Mouse (Mus musculus): ENCODE data around the gene Vat1l. TPM values are rescaled to one million over a fixed set of nuclear protein-coding genes. Genes with fewer than 3 reads are reported as not detected.

Vat1l gene
- polyA plus RNA-seq, 1 experiment from 2014 or later = 2.5 TPM

DNA sequence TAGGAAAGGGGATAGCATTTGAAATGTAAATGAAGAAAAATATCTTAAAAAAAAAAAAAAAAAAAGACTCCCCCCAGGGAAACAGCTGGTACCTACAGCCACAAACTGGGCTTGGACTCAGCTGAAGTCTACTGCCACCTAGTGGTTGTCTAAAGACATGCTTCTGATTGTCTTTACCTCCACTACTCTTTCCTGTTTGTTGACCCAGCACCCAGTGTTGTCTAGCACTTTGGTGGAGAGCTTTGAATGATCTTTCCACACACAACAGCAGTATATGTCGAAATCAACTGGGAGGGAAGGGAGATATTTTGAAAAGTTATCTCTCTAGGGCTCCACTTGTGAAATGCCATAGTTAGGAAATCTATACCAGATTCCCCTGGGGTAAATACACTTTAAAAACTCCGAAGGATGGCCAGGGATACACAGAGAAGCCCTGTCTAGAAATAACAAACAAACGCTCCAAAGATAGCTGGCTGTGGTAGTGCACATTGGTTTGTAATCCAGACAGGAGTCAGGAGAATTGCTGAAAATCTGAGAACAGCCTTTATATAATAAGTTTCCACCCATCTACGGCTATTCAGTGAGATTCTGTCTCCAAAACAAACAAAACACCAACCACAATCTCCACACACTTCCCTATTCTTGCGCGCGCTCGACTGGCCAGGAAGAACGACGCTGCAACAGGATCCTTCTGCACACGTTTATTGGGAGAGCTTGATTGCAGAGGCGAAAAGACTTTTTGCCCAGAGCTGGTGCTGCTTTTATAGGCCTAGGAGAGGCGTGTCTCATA is 185.2 kb downstream of the Vat1l start:
- Histone ChIP-seq H3K27me3 (replicated peaks; ENCODE audit: control insufficient read depth, insufficient read depth, low read length) (no peaks in the 10 kb centered on the region), H3K9me3 (ENCODE audit: control insufficient read depth, low read length) (no peaks in the 10 kb centered on the region), H3K9ac (ENCODE audit: low read length) (no peak overlapping the region), H3K36me3 (ENCODE audit: control insufficient read depth, insufficient read depth, low read length) (no peaks in the 10 kb centered on the region), H3K27ac (ENCODE audit: low read depth) (no peak overlapping the region), H3K4me2 (ENCODE audit: low read length) (no peak overlapping the region), H3K4me1 (replicated peaks; ENCODE audit: control insufficient read depth, insufficient read depth, low read length) (no peaks in the 10 kb centered on the region), H3K4me3 (ENCODE audit: low read depth, low read length) (no peak overlapping the region)
- 89% methylated on average over 11 of the region's 13 CpGs for WGBS
- ATAC-seq (replicated peaks; ENCODE audit: low FRiP score, low TSS enrichment, low read depth) = no peak
- no peak for DNase-seq (ENCODE audit: low spot score)

DNA sequence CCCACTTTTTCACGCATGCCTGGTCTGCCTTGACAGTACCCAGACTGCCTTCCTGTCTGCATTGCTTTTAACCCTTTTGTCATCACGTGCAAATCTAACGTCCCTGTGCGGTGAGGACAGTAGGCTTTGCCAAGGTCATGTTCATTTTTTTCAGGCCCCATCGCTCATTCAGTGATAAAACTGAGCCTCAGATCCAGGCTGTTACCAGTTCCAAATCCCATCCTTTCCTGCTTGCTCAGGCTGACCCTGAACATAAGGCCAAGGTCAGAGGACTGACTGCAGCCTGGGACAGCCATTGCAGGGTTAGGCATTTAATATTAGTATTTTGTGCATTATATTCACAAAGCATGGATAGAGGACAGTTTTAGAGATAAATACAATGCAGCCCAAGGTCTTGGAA is 192.9 kb downstream of the Vat1l start:
- H3K4me3 ChIP-seq (ENCODE audit: low read depth, low read length) = no peak overlapping the region
- no peaks in the 10 kb centered on the region for H3K27me3 ChIP-seq (replicated peaks; ENCODE audit: control insufficient read depth, insufficient read depth, low read length)
- H3K27ac ChIP-seq (ENCODE audit: low read depth) = no peak overlapping the region
- no peak overlapping the region for H3K4me2 ChIP-seq (ENCODE audit: low read length)
- H3K9ac ChIP-seq (ENCODE audit: low read length) = no peak overlapping the region
- no peak for DNase-seq (ENCODE audit: low spot score)
- no peaks in the 10 kb centered on the region for H3K4me1 ChIP-seq (replicated peaks; ENCODE audit: control insufficient read depth, insufficient read depth, low read length)
- no peaks in the 10 kb centered on the region for H3K36me3 ChIP-seq (ENCODE audit: control insufficient read depth, insufficient read depth, low read length)
- ATAC-seq (replicated peaks; ENCODE audit: low FRiP score, low TSS enrichment, low read depth) = no peak
- no peaks in the 10 kb centered on the region for H3K9me3 ChIP-seq (ENCODE audit: control insufficient read depth, low read length)
- WGBS = 78% methylated on average over 5 of the region's 5 CpGs

GRCm38 (mm10) chr8:114399273-114399672 is 193.9 kb downstream of the Vat1l start:
- WGBS = 96% methylated on average over 5 of the region's 5 CpGs
- Histone ChIP-seq H3K27ac (ENCODE audit: low read depth) (no peak overlapping the region), H3K27me3 (replicated peaks; ENCODE audit: control insufficient read depth, insufficient read depth, low read length) (no peaks in the 10 kb centered on the region), H3K4me2 (ENCODE audit: low read length) (no peak overlapping the region), H3K9ac (ENCODE audit: low read length) (no peak overlapping the region), H3K9me3 (ENCODE audit: control insufficient read depth, low read length) (no peaks in the 10 kb centered on the region), H3K4me1 (replicated peaks; ENCODE audit: control insufficient read depth, insufficient read depth, low read length) (no peaks in the 10 kb centered on the region), H3K36me3 (ENCODE audit: control insufficient read depth, insufficient read depth, low read length) (no peaks in the 10 kb centered on the region), H3K4me3 (ENCODE audit: low read depth, low read length) (no peak overlapping the region)
- ATAC-seq (replicated peaks; ENCODE audit: low FRiP score, low TSS enrichment, low read depth) (no peak), DNase-seq (ENCODE audit: low spot score) (no peak)

GRCm38 (mm10) chr8:114401679-114402078 is 196.3 kb downstream of the Vat1l start:
- ATAC-seq (replicated peaks; ENCODE audit: low FRiP score, low TSS enrichment, low read depth) (no peak), DNase-seq (ENCODE audit: low spot score) (no peak)
- Histone ChIP-seq H3K4me2 (ENCODE audit: low read length) (no peak overlapping the region), H3K27me3 (replicated peaks; ENCODE audit: control insufficient read depth, insufficient read depth, low read length) (no peaks in the 10 kb centered on the region), H3K9me3 (ENCODE audit: control insufficient read depth, low read length) (no peaks in the 10 kb centered on the region), H3K36me3 (ENCODE audit: control insufficient read depth, insufficient read depth, low read length) (no peaks in the 10 kb centered on the region), H3K9ac (ENCODE audit: low read length) (no peak overlapping the region), H3K4me3 (ENCODE audit: low read depth, low read length) (no peak overlapping the region), H3K4me1 (replicated peaks; ENCODE audit: control insufficient read depth, insufficient read depth, low read length) (no peaks in the 10 kb centered on the region), H3K27ac (ENCODE audit: low read depth) (no peak overlapping the region)
- 75% methylated on average over 7 of the region's 7 CpGs for WGBS

DNA sequence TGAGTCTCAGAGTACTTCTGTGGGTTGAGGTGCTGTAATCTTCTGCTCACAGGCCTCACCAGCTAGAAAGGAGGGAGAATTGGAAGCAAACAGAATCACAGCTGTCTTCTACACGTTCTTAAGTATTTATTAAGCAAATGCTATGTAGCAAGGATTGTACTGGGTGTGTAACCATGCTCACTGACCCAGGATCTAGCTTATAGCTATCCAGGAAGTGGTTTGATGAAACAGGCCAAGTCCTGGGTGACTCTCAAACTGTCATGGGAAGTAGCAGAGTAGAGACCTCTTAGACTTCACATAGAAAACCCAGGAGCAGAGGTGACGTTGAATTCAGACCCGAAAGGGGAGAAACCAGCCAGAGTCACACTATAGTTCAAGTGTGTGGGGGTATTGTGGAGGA is 206.0 kb downstream of the Vat1l start:
- no peak overlapping the region for H3K9ac ChIP-seq (ENCODE audit: low read length)
- H3K4me1 ChIP-seq (replicated peaks; ENCODE audit: control insufficient read depth, insufficient read depth, low read length) = no peaks in the 10 kb centered on the region
- DNase-seq (ENCODE audit: low spot score) (no peak), ATAC-seq (replicated peaks; ENCODE audit: low FRiP score, low TSS enrichment, low read depth) (no peak)
- no peak overlapping the region for H3K4me2 ChIP-seq (ENCODE audit: low read length)
- H3K27me3 ChIP-seq (replicated peaks; ENCODE audit: control insufficient read depth, insufficient read depth, low read length) = no peaks in the 10 kb centered on the region
- no peaks in the 10 kb centered on the region for H3K9me3 ChIP-seq (ENCODE audit: control insufficient read depth, low read length)
- H3K27ac ChIP-seq (ENCODE audit: low read depth) = no peak overlapping the region
- no peak overlapping the region for H3K4me3 ChIP-seq (ENCODE audit: low read depth, low read length)
- 68% methylated on average over 3 of the region's 3 CpGs for WGBS
- H3K36me3 ChIP-seq (ENCODE audit: control insufficient read depth, insufficient read depth, low read length) = no peaks in the 10 kb centered on the region

DNA sequence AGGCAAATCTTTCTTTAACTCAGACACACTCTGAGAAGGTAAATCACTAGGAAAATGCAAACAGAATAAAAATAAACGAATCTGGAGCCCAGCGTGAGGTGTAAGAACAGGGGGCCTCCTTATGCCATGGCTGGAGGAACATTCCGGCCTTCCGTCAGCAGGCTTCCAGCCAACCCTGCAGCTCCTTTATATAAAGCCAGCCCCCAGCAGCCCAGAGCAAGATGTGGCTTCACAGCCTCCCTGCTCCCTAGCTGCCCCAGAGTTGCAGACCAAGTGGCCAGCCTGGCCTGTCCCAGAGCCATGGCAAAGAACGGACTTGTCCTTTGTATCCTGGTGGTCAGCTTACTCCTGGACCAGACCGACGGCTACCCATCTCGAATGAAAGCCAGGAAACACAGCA is 212.4 kb downstream of the Vat1l start, which contains the start of gene Clec3a:
TSS of gene Clec3a (plus strand) at position 301 of the 400 bp plus-strand sequence.
- Histone ChIP-seq H3K36me3 (ENCODE audit: control insufficient read depth, insufficient read depth, low read length) (no peaks in the 10 kb centered on the region), H3K9ac (ENCODE audit: low read length) (no peak within 1 kb of the TSS), H3K4me1 (replicated peaks; ENCODE audit: control insufficient read depth, insufficient read depth, low read length) (no peaks in the 10 kb centered on the region), H3K4me3 (ENCODE audit: low read depth, low read length) (no peak within 1 kb of the TSS), H3K4me2 (ENCODE audit: low read length) (no peak within 1 kb of the TSS), H3K27ac (ENCODE audit: low read depth) (no peak within 1 kb of the TSS), H3K27me3 (replicated peaks; ENCODE audit: control insufficient read depth, insufficient read depth, low read length) (no peaks in the 10 kb centered on the region), H3K9me3 (ENCODE audit: control insufficient read depth, low read length) (no peaks in the 10 kb centered on the region)
- DNase-seq (ENCODE audit: low spot score) (no peak), ATAC-seq (replicated peaks; ENCODE audit: low FRiP score, low TSS enrichment, low read depth) (no peak)
- WGBS = 70% methylated on average over 8 of the region's 8 CpGs

DNA sequence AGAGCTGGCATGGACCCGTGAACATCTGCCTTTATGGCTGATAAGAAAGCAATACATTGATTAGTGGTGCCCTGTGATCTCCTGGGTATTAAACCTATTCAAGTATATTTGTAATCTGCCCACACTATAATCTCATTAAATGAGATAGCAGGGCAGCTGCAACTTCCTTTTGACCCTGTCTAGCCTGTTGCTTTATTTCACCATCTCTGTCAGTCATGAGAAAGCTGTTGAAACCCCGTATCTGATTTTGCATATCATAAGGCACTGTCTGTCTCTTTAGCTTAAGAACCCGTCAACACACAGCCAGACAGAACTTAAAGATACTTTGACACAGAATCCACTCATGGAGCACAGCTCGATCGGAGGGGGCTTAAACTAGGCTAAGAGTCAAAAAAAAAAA is 213.1 kb downstream of the Vat1l start:
- DNase-seq (ENCODE audit: low spot score) (no peak), ATAC-seq (replicated peaks; ENCODE audit: low FRiP score, low TSS enrichment, low read depth) (no peak)
- H3K4me2 ChIP-seq (ENCODE audit: low read length) = no peak overlapping the region
- H3K4me3 ChIP-seq (ENCODE audit: low read depth, low read length) = no peak overlapping the region
- no peak overlapping the region for H3K27ac ChIP-seq (ENCODE audit: low read depth)
- no peaks in the 10 kb centered on the region for H3K4me1 ChIP-seq (replicated peaks; ENCODE audit: control insufficient read depth, insufficient read depth, low read length)
- no peaks in the 10 kb centered on the region for H3K9me3 ChIP-seq (ENCODE audit: control insufficient read depth, low read length)
- 82% methylated on average over 5 of the region's 5 CpGs for WGBS
- H3K27me3 ChIP-seq (replicated peaks; ENCODE audit: control insufficient read depth, insufficient read depth, low read length) = no peaks in the 10 kb centered on the region
- no peak overlapping the region for H3K9ac ChIP-seq (ENCODE audit: low read length)
- H3K36me3 ChIP-seq (ENCODE audit: control insufficient read depth, insufficient read depth, low read length) = no peaks in the 10 kb centered on the region

GRCm38 (mm10) chr8:114418904-114419303 is 213.5 kb downstream of the Vat1l start:
- DNase-seq (ENCODE audit: low spot score) = no peak
- H3K27me3 ChIP-seq (replicated peaks; ENCODE audit: control insufficient read depth, insufficient read depth, low read length) = no peaks in the 10 kb centered on the region
- no peaks in the 10 kb centered on the region for H3K4me1 ChIP-seq (replicated peaks; ENCODE audit: control insufficient read depth, insufficient read depth, low read length)

GRCm38 (mm10) chr8:114421544-114421943 is 216.1 kb downstream of the Vat1l start:
- Histone ChIP-seq H3K9me3 (ENCODE audit: control insufficient read depth, low read length) (no peaks in the 10 kb centered on the region), H3K4me1 (replicated peaks; ENCODE audit: control insufficient read depth, insufficient read depth, low read length) (no peaks in the 10 kb centered on the region), H3K27ac (ENCODE audit: low read depth) (no peak overlapping the region), H3K27me3 (replicated peaks; ENCODE audit: control insufficient read depth, insufficient read depth, low read length) (no peaks in the 10 kb centered on the region), H3K4me2 (ENCODE audit: low read length) (no peak overlapping the region), H3K9ac (ENCODE audit: low read length) (no peak overlapping the region), H3K4me3 (ENCODE audit: low read depth, low read length) (no peak overlapping the region), H3K36me3 (ENCODE audit: control insufficient read depth, insufficient read depth, low read length) (no peaks in the 10 kb centered on the region)
- DNase-seq (ENCODE audit: low spot score) = no peak
- 79% methylated on average over 4 of the region's 4 CpGs for WGBS
- ATAC-seq (replicated peaks; ENCODE audit: low FRiP score, low TSS enrichment, low read depth) = no peak

More at GRCm38 (mm10) chr8:114418904-114419303, 213.5 kb downstream of the Vat1l start:
- H3K36me3 ChIP-seq (ENCODE audit: control insufficient read depth, insufficient read depth, low read length) = no peaks in the 10 kb centered on the region
- no peak overlapping the region for H3K9ac ChIP-seq (ENCODE audit: low read length)
- no peaks in the 10 kb centered on the region for H3K9me3 ChIP-seq (ENCODE audit: control insufficient read depth, low read length)
- no peak overlapping the region for H3K4me3 ChIP-seq (ENCODE audit: low read depth, low read length)
- ATAC-seq (replicated peaks; ENCODE audit: low FRiP score, low TSS enrichment, low read depth) = no peak
- 58% methylated on average over 6 of the region's 6 CpGs for WGBS
- H3K4me2 ChIP-seq (ENCODE audit: low read length) = no peak overlapping the region
- no peak overlapping the region for H3K27ac ChIP-seq (ENCODE audit: low read depth)
